Mouse (Mus musculus): Measurements from ENCODE around the gene Odf3.
A peak's percentile ranks its signal among the peaks of the same experiment; 100 is the strongest.
"Not testable (repeated sequence)": the region's sequence is repeated elsewhere in the genome, so short reads cannot be mapped to it uniquely, and the experiment has no call there.

Gene Odf3

GRCm38 (mm10) chr7:140880865-140881515 lies 33.4 kb downstream of the Odf3 start:
- DNase-seq (ENCODE audit: low spot score in 2 of 2), result no peak

DNA sequence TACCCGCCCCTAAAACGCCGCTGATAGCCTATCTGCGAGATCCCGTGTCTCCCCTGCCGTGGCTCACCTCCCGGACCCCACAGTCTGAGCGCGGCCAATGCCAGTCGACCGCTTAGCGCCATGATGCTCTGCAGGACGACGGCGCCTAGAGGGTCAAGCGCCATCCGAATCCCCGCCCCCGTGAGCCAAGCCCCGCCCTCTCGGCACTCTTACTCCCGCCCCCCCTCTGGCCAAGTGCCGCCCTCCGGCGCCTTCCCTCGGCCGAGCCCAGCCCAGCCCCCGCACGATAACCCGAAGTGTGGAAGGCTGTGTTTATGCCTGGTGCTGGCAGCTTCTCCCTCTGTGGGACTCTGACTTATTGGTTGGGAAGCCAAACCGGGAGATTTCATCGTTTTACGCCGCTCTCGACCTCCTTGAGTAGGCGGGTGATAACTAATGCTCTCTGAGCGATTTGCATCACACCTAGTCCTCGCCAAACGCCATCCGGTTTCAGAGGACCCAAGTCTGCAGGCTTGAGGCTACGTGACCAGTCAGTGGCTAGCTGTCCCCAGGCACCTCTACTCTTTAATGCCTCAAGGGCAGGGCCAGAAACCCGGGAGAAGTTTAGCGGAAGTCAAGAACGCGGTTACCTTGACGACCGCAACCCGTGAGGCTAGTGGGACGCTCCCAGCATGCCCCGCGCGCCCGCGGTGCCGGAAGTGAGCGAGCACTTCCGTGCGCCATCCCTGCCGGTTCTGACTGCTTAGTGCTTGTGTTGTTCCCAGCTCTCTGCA lies 34.3 kb downstream of the Odf3 start, which contains the start of the genes Psmd13 and Sirt3:
TSS of gene Psmd13 (plus strand) at position 273 of the 773 bp plus-strand sequence.
TSS of gene Sirt3 (minus strand) at position 614 of the 773 bp plus-strand sequence.
- peak; percentile 87 to 95 for DNase-seq (ENCODE audit: low spot score in 2 of 2)

DNA sequence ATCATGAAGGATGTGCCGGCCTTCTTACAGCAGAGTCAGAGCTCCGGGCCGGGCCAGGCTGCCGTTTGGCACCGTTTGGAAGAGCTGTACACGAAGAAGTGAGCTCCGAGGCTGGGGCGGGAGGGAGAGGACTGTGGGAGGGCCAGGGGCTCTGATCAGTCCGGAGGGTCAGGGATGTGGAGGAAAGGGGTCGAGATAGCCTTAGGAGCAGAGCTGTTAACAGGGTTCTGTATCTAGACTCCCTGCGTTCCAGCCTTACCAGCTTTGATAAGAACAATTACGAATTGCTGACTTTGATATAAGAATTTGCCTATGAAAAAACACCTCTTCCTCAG lies 34.8 kb downstream of the Odf3 start:
- DNase-seq (ENCODE audit: low spot score in 2 of 2), result no peak

DNA sequence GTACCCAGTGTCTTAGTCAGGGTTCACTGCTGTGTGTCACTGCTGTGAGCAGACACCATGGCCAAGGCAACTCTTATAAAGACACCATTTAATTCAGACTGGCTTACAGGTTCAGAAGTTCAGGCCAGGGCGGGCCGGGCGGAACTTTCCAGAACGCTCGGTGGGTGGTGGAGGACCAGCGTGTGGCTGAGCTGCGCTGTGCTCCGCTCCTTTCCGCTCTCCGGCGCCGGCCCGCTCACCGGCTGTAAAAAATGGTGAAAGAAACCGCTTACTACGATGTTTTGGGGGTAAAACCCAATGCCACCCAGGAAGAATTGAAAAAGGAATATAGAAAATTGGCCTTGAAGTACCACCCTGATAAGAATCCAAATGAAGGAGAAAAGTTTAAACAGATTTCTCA lies 43.0 kb downstream of the Odf3 start:
- DNase-seq (ENCODE audit: low spot score in 2 of 2), result not testable (repeated sequence)

DNA sequence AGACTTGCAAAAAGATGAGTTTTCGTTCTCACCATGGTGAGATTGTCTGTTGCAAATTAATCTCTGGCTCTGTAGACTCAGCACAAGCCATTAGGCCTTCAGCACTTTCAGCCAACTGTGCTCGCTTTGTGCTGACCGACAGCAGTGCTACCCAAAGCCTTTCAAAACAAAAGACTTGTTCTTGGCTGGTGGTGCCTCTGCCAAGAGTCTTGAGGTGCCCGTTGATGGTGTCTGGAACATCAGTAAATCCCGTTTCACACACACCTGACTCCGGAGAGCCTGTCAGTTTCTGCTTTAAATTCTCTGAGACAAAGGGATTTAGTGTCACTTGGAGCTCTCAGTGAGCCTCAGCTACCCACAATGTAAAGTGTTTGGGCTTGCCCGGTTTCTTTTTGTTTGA lies 46.4 kb downstream of the Odf3 start:
- DNase-seq (ENCODE audit: low spot score in 2 of 2), result no peak

GRCm38 (mm10) chr7:140894611-140895010 lies 47.0 kb downstream of the Odf3 start:
- DNase-seq (ENCODE audit: low spot score in 2 of 2), result no peak

DNA sequence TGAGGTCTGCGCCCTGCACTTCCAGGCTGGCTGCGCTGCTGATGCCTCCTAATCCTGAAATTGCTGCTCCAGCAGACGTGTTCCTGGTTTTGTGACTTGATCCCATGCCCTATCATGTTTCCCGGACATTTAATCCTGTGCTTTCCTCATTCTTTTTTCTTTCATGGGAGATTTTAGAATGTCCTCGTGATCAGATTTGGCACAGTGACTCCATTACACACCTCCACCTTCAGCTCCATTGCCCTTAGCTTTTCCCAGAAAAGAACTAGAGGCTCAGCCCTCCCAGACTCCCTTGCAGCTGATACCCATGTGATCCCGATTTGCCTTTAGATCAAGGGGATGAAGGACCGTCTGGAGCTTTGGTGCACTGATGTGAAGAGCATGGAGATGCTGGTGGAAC lies 50.3 kb downstream of the Odf3 start:
- DNase-seq (ENCODE audit: low spot score in 2 of 2), result no peak

- DNase-seq (ENCODE audit: low spot score in 2 of 2), result no peak
Measured at GRCm38 (mm10) chr7:140899121-140899520, 51.5 kb downstream of the Odf3 start.

DNA sequence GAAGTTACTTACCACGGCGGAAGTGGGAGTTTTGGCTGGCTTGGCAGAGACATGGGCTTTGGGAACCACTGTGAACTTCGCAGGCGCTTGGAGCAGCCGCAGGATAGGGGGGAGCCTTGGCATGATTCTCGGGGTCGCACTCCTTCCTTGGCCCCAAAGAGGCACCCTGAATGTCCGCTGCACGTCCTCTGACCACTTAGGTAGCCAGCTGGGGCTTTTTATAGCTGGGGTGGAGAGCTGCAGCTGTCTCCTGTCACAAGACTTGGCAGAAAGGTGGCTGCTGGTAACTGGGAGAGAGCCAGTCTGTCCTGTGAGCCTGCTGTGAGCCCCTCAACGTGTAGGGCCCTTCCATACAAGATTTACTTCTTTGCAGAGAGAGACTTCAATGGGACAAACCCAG lies 52.6 kb downstream of the Odf3 start, which contains the start of gene Cox8b:
TSS of gene Cox8b (minus strand) at position 227 of the 400 bp plus-strand sequence.
- DNase-seq (ENCODE audit: low spot score in 2 of 2), result no peak
